Mouse (Mus musculus): ENCODE results near the gene Adamts6.

Gene Adamts6

DNA sequence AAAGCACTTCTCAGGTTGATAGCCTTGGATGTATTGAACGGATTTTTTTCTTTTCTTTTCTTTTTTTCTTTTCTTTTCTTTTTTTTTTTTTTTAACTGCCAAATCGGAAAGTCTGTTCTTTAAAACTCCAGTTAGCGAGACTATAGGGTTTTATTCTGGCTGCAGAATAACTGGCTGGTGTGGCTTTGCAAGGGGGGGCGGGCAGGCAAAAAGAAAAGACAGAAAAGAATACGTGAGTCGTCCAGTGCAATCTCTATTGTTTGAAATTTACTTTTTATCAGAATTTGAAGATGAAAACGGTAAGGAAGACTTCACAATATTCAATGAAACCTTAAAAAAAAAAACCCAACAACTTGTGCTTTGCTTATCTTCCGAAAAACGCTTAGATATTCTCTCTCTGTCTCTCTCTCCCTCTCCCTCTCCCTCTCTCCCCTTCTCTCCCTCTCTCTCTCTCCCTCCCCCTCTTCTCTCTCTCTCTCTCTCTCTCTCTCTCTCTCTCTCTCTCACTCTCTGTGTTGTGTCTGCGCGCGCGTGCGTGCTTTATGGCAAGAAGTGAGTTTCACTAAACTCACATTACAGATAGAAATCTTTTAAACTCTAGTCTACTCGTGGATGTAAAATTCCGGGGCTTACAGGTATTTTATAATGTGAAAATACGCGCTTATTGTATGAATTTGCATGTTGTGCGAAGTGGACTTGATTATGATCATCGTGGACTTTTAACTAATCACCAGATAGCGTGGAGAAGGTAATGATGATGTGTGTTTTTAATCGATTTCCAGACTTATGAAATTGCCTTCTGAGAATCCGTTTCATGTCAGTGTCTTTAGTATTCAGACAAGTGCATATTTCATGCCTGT, at the start of gene Adamts6:
Adamts6 (plus strand) TSS at position 470 of the 860 bp plus-strand sequence.
- peak in 1 of 2 experiments; percentile 21 for DNase-seq (ENCODE audit: low read depth in 2 of 2, low spot score in 2 of 2)

GRCm38 (mm10) chr13:104258997-104259396, 28.6 kb upstream of the Adamts6 start:
- DNase-seq (ENCODE audit: low read depth in 2 of 2, low spot score in 2 of 2), result no peak

GRCm38 (mm10) chr13:104285031-104285431, 2.6 kb upstream of the Adamts6 start:
- DNase-seq (ENCODE audit: low read depth in 2 of 2, low spot score in 2 of 2), result peak; percentile 5 to 25

DNA sequence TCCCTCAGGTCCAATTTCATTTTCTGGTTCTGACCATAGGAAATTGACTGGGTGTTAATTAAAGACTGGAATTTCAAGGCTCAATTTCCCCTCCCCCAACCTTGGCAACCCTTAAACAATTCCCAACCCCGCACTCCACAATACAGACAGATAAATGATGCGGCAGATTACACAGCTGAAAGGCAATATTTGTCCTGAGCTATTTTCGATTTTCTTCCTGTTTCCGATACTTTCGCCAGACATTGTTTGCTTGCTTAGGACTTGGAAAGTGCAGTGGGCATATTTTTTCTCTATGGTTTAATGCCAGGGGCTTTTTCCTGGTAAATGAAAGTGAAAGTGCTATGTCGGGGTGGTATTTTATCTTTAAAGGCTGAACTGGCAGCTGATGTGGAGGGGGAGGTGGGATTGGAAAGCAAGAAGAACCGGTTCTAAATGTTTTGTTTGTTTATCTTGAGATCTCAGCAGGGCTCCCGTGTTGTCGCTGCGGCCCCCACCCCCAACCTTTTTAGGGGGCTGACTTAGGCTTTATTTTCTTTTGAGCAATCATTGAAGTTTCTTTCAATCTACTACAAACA, 1.8 kb upstream of the Adamts6 start:
- peak; percentile 23 to 39 for DNase-seq (ENCODE audit: low read depth in 2 of 2, low spot score in 2 of 2)

- DNase-seq (ENCODE audit: low read depth in 2 of 2, low spot score in 2 of 2), result peak in 1 of 2 experiments; percentile 3
These were observed 1.3 kb upstream of the Adamts6 start for GRCm38 (mm10) chr13:104286336-104286735.

DNA sequence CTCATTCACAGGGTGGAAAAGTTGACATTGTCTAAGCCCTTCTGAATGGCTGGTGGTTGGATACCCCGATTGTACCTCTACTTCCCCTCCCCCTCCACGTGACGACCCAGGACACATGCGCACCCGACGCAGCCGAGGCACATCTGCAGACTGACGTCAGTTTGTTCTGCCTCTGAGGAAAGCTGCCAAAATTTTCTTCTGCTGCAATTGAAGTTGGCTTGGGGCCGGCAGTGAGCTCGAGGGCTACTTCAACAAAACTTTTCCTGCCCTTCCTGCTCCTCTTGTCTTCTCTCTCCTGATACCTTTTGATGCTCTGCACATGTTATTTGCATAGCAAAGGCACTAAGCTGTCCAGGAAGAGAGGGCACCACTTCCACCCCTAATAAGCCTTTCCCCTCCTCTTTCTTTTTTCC, 732 bp upstream of the Adamts6 start:
- DNase-seq (ENCODE audit: low read depth in 2 of 2, low spot score in 2 of 2), result peak; percentile 79 to 84

DNA sequence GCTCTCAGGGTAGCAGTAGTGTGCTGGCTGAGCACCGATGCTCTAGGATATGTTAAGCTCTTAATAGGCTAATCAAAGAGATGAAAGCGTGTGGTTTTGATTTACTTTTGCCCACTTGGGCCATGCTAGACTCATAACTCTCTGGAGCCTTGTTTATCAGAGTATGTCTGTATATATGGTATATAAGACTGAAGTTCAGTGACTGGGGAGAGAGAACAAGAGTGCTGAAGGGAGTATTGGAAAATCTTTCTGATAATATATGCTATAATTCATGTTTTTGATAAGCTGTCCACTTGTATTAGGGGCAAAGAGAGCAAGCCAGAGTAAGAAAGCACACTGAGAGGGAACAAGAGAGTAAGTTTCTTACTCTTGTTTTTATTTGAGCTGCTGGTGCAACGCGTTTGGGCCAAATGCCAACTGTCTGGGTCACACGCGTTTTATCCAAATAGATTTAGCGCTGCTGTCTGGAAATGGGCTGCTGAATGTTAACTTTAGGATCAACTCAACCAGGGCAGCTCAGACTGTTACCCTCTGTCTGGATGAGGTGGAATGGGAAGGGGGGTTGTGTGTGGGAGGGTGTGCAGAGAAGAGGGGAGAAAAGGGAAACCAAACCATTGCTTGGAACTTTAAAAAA, 708 bp downstream of the Adamts6 start:
- no peak for DNase-seq (ENCODE audit: low read depth in 2 of 2, low spot score in 2 of 2)

DNA sequence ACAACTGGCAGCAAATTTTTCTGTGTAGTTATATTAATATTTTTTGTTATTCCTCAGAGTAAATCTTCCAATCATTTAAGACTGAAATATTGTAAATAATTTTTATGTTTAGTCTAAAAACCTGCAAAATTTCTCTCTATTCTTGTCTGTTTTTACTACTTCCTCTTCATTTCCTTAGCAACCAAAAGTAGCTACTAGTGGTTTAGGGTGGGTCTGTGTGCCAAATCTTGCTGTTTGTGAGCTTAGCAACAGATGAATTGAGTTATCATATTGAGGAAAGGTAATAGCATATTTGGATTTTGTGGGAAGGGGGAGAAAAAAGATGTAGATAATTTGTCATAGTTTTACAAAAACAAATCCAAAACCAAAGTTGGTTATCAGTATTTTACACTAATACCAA, 1.5 kb downstream of the Adamts6 start:
- no peak for DNase-seq (ENCODE audit: low read depth in 2 of 2, low spot score in 2 of 2)

GRCm38 (mm10) chr13:104295472-104295871, 7.8 kb downstream of the Adamts6 start:
- no peak for DNase-seq (ENCODE audit: low read depth in 2 of 2, low spot score in 2 of 2)

GRCm38 (mm10) chr13:104329336-104329735, 41.7 kb downstream of the Adamts6 start:
- no peak for DNase-seq (ENCODE audit: low read depth in 2 of 2, low spot score in 2 of 2)

- no peak for DNase-seq (ENCODE audit: low read depth in 2 of 2, low spot score in 2 of 2)
These were observed 42.1 kb downstream of the Adamts6 start for GRCm38 (mm10) chr13:104329742-104330141.

DNA sequence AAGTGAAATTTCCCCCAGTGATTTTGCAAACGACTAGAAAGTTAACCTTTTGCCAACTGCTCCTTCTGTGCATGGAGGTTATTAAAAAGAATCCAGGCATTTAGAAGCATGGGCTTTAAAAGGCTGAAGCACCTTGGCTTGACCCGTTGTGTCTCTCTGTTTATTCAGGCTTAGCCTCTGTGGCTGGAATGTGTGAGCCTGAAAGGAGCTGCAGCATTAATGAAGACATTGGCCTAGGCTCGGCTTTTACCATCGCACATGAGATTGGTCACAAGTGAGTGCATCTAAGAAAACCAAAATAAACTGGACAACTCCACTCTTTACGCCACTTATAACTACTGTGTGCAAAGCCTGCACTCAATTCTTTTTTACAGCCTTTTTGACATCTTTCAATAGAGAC, 65.0 kb downstream of the Adamts6 start:
- no peak for DNase-seq (ENCODE audit: low read depth in 2 of 2, low spot score in 2 of 2)

DNA sequence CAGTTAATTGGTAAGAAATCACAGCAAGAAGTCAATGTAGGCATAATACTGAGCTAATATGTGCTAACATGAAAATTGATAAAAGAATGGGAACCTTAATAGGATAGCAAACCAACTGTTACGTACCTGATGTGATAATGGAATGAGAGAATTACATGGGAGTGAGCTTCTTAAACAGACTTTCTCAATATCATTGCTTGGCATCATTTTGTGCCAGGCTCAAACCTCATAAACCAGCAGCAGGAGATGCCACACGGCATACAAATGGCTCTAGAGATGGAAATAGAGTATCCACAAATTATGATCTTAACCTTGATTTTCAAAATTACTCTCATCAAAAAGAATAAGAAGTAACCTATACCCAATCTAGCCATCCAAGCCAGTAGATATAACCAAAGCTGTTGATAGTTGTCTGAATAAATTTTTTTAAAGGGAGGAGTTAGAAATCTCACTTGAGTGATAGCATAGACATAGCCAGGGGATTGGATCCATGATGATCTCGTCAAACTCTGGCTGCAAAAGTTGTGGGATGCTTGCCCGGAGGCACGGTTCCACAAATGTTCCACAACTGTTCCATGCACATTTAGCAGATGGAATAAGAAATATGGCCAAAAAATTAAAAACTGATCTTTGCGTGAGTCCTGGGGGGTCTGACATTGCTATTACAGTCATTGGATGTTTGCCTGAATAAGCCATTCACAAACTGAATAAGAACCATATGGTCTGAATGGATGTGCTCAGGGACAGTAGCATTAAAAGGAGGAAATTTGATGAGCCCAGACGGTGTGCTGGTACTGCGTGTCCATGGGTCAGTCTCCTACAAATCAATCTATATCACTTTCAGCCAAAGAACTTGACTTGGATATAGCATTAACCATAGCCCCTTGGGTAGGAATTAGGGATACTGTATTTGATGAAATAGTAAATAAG, 106.1 kb downstream of the Adamts6 start:
- DNase-seq (ENCODE audit: low read depth in 2 of 2, low spot score in 2 of 2), result no peak

DNA sequence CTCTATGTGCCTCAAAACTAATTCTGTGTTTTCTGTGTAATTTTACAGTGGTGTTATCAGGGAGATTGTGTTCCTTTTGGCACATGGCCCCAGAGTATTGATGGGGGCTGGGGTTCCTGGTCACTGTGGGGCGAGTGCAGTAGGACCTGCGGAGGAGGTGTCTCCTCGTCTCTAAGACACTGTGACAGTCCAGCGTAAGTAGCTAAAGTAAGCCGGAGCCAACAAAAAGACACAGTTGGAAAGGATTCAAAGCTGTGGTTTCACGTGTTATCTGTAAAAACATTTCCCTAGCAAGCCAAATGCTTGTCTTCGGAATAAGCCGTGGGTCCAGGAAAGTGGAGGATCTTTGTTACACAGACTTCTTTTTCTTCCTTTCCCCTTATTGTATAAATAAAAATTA, 110.2 kb downstream of the Adamts6 start:
- no peak for DNase-seq (ENCODE audit: low read depth in 2 of 2, low spot score in 2 of 2)

GRCm38 (mm10) chr13:104432734-104433133, 145.1 kb downstream of the Adamts6 start:
- DNase-seq (ENCODE audit: low read depth in 2 of 2, low spot score in 2 of 2), result no peak

DNA sequence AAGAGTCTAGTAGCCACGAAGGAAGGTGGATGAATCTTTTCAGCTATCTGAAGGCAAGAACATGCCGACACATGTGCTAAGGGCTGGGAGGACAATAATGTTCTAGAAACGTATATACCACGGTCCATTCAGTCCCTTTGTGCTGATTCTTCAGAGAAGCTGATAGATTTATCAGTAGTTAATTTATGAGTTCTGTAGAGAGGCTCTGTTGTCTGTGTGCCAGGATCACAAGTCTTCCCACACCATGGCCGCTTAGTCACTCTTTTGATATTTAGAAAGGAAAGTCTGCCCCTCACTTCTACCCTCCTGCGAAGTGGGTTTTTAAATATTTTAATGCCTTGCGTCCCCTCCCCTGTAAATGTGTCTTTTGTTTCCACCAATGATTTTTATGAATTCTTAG, 154.9 kb downstream of the Adamts6 start:
- DNase-seq (ENCODE audit: low read depth in 2 of 2, low spot score in 2 of 2), result no peak

- DNase-seq (ENCODE audit: low read depth in 2 of 2, low spot score in 2 of 2), result no peak
These were observed 157.8 kb downstream of the Adamts6 start for GRCm38 (mm10) chr13:104445437-104445836.

DNA sequence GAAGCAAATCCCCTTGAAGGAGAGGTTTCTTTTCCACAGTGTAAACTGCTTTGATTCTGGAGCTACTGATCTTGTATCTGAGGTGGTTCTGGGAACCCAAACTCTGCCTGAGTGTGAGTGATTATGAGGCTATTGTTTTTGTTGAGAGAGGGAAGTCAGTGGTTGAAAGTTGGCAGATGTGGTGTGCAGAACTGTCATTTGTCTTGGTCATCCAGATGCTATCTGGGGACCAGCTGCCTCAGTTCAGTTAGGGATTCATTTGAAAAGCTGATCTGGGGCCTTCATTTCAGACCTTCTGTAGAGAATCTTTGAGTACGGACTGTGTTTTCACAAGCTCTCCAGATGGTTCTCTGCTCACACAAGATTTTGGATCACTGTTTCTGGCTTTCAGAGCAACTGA, 159.3 kb downstream of the Adamts6 start:
- no peak for DNase-seq (ENCODE audit: low read depth in 2 of 2, low spot score in 2 of 2)

DNA sequence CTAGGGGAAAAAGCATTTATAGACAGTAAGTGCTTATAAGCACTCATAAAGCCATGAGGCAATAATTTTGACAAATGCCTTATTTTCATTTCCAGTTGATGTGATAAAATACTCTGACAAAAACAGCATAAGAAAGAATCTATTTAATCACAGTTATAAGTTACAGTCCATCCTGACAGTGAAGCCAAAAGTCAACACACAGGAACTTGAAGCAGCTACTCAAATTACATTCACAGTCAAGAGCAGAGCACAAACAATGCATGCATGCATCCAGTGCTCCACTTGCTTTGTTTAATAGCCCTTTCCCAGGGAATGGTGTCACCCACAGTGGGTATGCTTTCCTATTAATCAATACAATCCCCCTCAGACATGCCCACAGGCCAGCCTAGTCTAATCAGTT, 159.8 kb downstream of the Adamts6 start:
- no peak for DNase-seq (ENCODE audit: low read depth in 2 of 2, low spot score in 2 of 2)

GRCm38 (mm10) chr13:104448349-104448748, 160.7 kb downstream of the Adamts6 start:
- DNase-seq (ENCODE audit: low read depth in 2 of 2, low spot score in 2 of 2), result no peak

All from CD8-positive naive resting alpha-beta T cell, adult 2 months (primary cell).